Mouse (Mus musculus) intestine, postnatal 0 days (tissue): ENCODE data around the gene Dock8. TPM values are rescaled to one million over a fixed set of nuclear protein-coding genes. Genes with fewer than 3 reads are reported as not detected.
A peak's percentile ranks its signal among the peaks of the same experiment; 100 is the strongest.

Source experiments
- ATAC-seq: fragments of 200-750 bp; cut with Nextera tagmentation; 2 replicates; pipeline ENCODE4 v1.8.0; 2017; ENCODE audit warnings: mild to moderate bottlenecking, moderate TSS enrichment, moderate library complexity
- H3K27ac ChIP-seq: fragments of 300-500 bp; sonication (generic); 2 replicates; pipeline ENCODE4 v1.5.1; 2014; ENCODE audit warnings: mild to moderate bottlenecking, low read depth, low read length, moderate library complexity
- H3K27me3 ChIP-seq: fragments of 300-500 bp; sonication (generic); replicated peaks from 2 replicates; pipeline ENCODE4 v1.6.1; 2014; ENCODE audit warnings: low read length, mixed read lengths; ENCODE audit not compliant: control insufficient read depth, insufficient read depth
- H3K36me3 ChIP-seq: fragments of 300-500 bp; sonication (generic); 2 replicates; pipeline ENCODE4 v1.6.1; 2014; ENCODE audit warnings: mild to moderate bottlenecking, moderate library complexity; ENCODE audit not compliant: control insufficient read depth, insufficient read depth
- H3K4me1 ChIP-seq: fragments of 300-500 bp; sonication (generic); replicated peaks from 2 replicates; pipeline ENCODE4 v1.6.1; 2014; ENCODE audit warnings: antibody characterized with exemption, low read length, mixed read lengths; ENCODE audit not compliant: control insufficient read depth, insufficient read depth
- H3K4me2 ChIP-seq: fragments of 300-500 bp; sonication (generic); replicated peaks from 2 replicates; pipeline ENCODE4 v1.6.1; 2014; ENCODE audit warnings: low read depth, mild to moderate bottlenecking, moderate library complexity
- H3K4me3 ChIP-seq: fragments of 300-500 bp; sonication (generic); 2 replicates; pipeline ENCODE4 v1.5.1; 2014; ENCODE audit warnings: low read depth, low read length
- H3K9ac ChIP-seq: fragments of 300-500 bp; sonication (generic); 2 replicates; pipeline ENCODE4 v1.6.1; 2014; ENCODE audit warnings: mild to moderate bottlenecking, low read depth, low read length
- H3K9me3 ChIP-seq: fragments of 300-500 bp; sonication (generic); 2 replicates; pipeline ENCODE4 v1.6.1; 2016; ENCODE audit warnings: mixed run types; ENCODE audit not compliant: control insufficient read depth
- CTCF ChIP-seq: sonication (generic); IDR thresholded peaks from 2 replicates; pipeline ENCODE4 v1.5.1; 2016; ENCODE audit warnings: low read depth, mild to moderate bottlenecking, control low read depth, antibody characterized with exemption, moderate library complexity
- WGBS: fragments of 180-500 bp; shearing (Covaris S2); extraction: QIAGEN DNeasy Blood & Tissue Kit; methylation state at CpG from one replicate; pipeline ENCODE4 v1.1.7; 2014; 5-methylcytosine and 5-hydroxymethylcytosine counted together
- polyA plus RNA-seq: library from polyadenylated mRNA; unstranded; fragments of >200 nt; fragmentation: Nextera tagmentation; extraction: Ambion mirVana; gene quantifications from 2 replicates; pipeline ENCODE4 v1.2.1, GENCODE M21; 2015

Gene Dock8
- polyA plus RNA-seq, 1 experiment from 2014 or later, result 7.5 TPM

DNA sequence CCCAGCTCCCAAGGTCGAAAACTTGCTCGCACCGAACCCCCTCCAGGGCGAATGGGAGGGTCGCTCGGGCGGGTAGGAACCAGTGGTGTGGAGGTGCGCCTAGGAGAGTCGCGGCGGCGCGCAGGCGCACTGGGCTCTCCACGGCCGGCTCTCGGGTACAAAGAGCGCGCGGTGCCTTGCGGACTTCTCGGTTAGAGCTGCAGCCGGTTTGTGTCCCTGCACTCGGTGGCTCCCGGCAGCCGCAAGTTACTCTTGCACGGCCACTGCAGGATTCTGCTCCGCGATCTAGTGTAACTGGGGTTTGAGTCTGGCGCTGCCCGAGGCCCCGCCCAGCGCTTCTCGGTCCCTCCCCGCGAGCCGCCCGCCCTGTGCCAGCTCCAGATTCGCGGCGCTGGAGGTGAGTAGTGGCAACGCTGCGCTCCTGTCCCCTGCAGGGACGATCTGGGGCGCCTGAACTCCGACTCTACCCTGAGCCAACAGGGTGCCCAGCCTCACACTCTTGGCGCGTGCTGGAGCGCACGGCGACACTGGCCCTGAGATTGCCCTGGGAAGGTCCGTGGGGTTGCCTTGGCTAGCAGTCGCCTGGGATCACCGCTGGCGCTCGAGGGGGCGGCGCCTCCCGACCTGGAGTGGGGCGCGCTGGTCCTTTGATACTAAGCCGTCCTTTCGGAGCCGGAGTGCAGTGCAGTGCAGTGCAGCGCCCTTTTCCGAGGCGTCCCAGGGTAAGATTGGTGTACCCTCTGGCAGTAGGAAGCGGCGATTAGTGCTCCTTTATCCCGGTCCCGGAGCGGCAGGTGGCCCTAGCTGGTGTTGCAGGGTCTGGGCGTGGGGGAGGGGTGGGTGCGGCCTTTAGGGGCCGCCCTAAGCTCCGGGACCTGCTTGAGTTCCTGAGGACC lies 237.5 kb downstream of the Dock8 start, which contains the start of gene Kank1:
Kank1 (plus strand) TSS at position 380 of the 896 bp plus-strand sequence.
- Histone ChIP-seq H3K4me2 (peak within 1 kb of the TSS; percentile 78), H3K27me3 (no peaks in the 10 kb centered on the region), H3K9ac (peak within 1 kb of the TSS; percentile 35), H3K4me1 (no peaks in the 10 kb centered on the region; the same call in 1 of the 2 replicates), H3K27ac (peak within 1 kb of the TSS; percentile 80), H3K9me3 (no peaks in the 10 kb centered on the region), H3K36me3 (no peaks in the 10 kb centered on the region), H3K4me3 (peak within 1 kb of the TSS; percentile 61)
- no peak for TF ChIP-seq CTCF
- ATAC-seq, result peak; percentile 91
- under 1% methylated on average over 76 of the region's 76 CpGs for WGBS

DNA sequence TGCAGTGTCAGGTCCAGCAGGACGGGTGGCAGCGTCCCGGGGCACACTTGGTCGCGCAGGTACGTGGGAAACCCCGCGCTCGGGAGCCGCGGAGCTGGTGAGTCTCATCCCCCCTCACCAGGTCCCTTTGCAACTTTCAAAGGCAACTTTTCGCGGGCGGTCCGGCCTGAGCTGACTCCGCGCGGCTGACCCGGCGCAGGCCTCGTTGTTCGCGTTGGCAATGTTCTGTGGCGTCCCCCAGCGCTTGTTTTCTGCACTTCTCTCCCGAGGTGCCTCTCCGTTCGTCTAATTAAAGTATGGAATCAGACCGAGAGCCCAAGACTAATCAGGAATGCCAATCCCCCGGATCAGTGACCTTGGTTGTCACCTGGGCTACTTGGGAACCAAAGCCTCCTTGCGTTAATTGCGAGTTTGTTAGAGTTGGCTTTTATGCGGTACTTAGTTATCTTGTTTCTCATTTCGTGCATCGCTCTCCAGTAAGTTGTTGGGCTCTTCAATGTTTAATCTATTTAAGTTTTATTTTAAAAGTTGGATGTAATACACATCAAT lies 238.2 kb downstream of the Dock8 start:
- 2% methylated on average over 35 of the region's 35 CpGs for WGBS
- H3K27ac ChIP-seq, result peak overlapping the region; percentile 80
- peak overlapping the region; percentile 35 for H3K9ac ChIP-seq

GRCm38 (mm10) chr19:25238121-25238520 lies 238.8 kb downstream of the Dock8 start:
- Histone ChIP-seq H3K4me1 (no peaks in the 10 kb centered on the region; the same call in 1 of the 2 replicates), H3K27ac (no peak overlapping the region), H3K27me3 (no peaks in the 10 kb centered on the region), H3K4me2 (peak overlapping the region; percentile 78), H3K4me3 (peak overlapping the region; percentile 61), H3K9ac (no peak overlapping the region), H3K9me3 (no peaks in the 10 kb centered on the region), H3K36me3 (no peaks in the 10 kb centered on the region)
- no peak for ATAC-seq
- no peak for TF ChIP-seq CTCF
- WGBS, result 11% methylated on average over 13 of the region's 13 CpGs

More for the DNA sequence above, 238.2 kb downstream of the Dock8 start:
- peak overlapping the region; percentile 78 for H3K4me2 ChIP-seq
- H3K9me3 ChIP-seq, result no peaks in the 10 kb centered on the region
- H3K4me3 ChIP-seq, result peak overlapping the region; percentile 61
- peak; percentile 32 for ATAC-seq
- no peaks in the 10 kb centered on the region for H3K36me3 ChIP-seq
- H3K4me1 ChIP-seq, result no peaks in the 10 kb centered on the region; the same call in 1 of the 2 replicates
- peak; percentile 68 for TF ChIP-seq CTCF
- H3K27me3 ChIP-seq, result no peaks in the 10 kb centered on the region

- 48% methylated on average over 4 of the region's 4 CpGs for WGBS
- H3K4me3 ChIP-seq, result no peak overlapping the region
- no peaks in the 10 kb centered on the region for H3K36me3 ChIP-seq
- no peaks in the 10 kb centered on the region for H3K27me3 ChIP-seq
- H3K4me1 ChIP-seq, result peaks cover 5% of the 10 kb centered on the region; the same call in 1 of the 2 replicates
- H3K27ac ChIP-seq, result no peak overlapping the region
- no peak for TF ChIP-seq CTCF
- ATAC-seq, result no peak
- H3K4me2 ChIP-seq, result no peak overlapping the region
- no peaks in the 10 kb centered on the region for H3K9me3 ChIP-seq
- H3K9ac ChIP-seq, result no peak overlapping the region
Observed at GRCm38 (mm10) chr19:25243566-25243965, 244.2 kb downstream of the Dock8 start.

- Histone ChIP-seq H3K4me3 (no peak overlapping the region), H3K36me3 (no peaks in the 10 kb centered on the region), H3K9ac (no peak overlapping the region), H3K27ac (no peak overlapping the region), H3K27me3 (no peaks in the 10 kb centered on the region), H3K4me1 (peaks cover 5% of the 10 kb centered on the region; the same call in 1 of the 2 replicates), H3K9me3 (no peaks in the 10 kb centered on the region), H3K4me2 (0 out of 2 replicates have a peak overlapping the region, but pooled peaks have one; percentile 25)
- ATAC-seq, result peak; percentile 83
- TF ChIP-seq CTCF, result no peak
- 58% methylated on average over 8 of the region's 8 CpGs for WGBS
Observed at GRCm38 (mm10) chr19:25246062-25246461, 246.7 kb downstream of the Dock8 start.
